Mouse (Mus musculus): ENCODE results near the gene Gm3182.
"Not testable (repeated sequence)": the region's sequence is repeated elsewhere in the genome, so short reads cannot be mapped to it uniquely, and the experiment has no call there.

Gene Gm3182

GRCm38 (mm10) chr14:4481445-4481844, at the start of gene Gm3182:
Gene Gm3182 (plus strand): TSS chr14:4481745.
- not testable (repeated sequence) for DNase-seq (ENCODE audit: low spot score)

- not testable (repeated sequence) for DNase-seq (ENCODE audit: low spot score)
Measured at GRCm38 (mm10) chr14:4499425-4499824, 17.9 kb downstream of the Gm3182 start.
